8 mouse cellular contexts compared by ENCODE assay signal in the genomic region with DNA sequence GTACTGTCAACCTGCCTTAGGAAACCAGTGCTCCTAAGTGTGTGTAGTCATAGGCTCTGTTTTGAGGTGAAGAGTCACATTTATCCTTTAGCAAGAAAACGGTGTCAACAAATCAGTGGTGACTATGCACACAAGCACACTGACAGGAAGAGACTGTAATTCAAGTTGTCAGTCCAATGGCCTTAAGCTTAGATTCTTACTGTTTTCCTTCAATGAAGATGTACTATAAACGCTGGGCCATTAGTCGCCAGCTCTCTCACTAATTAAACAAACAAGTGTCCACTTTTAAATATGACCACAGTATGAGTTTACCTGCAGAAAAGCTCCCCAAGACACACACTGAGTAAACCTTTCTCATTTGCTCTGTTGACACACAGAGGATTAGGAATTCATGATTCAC. TPM values are rescaled to one million over a fixed set of nuclear protein-coding genes. Genes with fewer than 3 reads are reported as not detected.
A peak's percentile ranks its signal among the peaks of the same experiment; 100 is the strongest.
DNase-seq lines count a peak whose midpoint lies in the region; ATAC-seq and TF ChIP-seq lines count a peak whose summit lies in the region.

No protein-coding gene starts in this region.

- 40% methylated on average over 3 of the region's 3 CpGs for WGBS in neural tube, embryonic 11.5 days
- 36% methylated on average over 3 of the region's 3 CpGs for WGBS in liver, embryonic 11.5 days
- 3% methylated on average over 3 of the region's 3 CpGs for WGBS in stomach, postnatal 0 days

- no peaks in the 10 kb centered on the region for H3K36me3 ChIP-seq in neural tube, embryonic 11.5 days (ENCODE audit: control insufficient read depth, insufficient read depth, low read length)
- no peaks in the 10 kb centered on the region for H3K36me3 ChIP-seq in liver, embryonic 11.5 days (ENCODE audit: control insufficient read depth, insufficient read depth, low read length)
- no peaks in the 10 kb centered on the region for H3K36me3 ChIP-seq in stomach, postnatal 0 days (ENCODE audit: control insufficient read depth, insufficient read depth, low read length)

- H3K4me1 ChIP-seq in neural tube, embryonic 11.5 days (ENCODE audit: control insufficient read depth, insufficient read depth, low read length) = no peaks in the 10 kb centered on the region
- 0 out of 2 replicates have a peak, but pooled peaks cover 3% of the 10 kb centered on the region for H3K4me1 ChIP-seq in liver, embryonic 11.5 days (replicated peaks; ENCODE audit: control insufficient read depth, insufficient read depth, low read length)
- no peaks in the 10 kb centered on the region for H3K4me1 ChIP-seq in stomach, postnatal 0 days (replicated peaks; ENCODE audit: control insufficient read depth, insufficient read depth)

- peak; percentile 25 for DNase-seq in adrenal gland, adult 2 months
- no peak for DNase-seq in adrenal gland, adult 18-20 months (ENCODE audit: low spot score in 2 of 2)
- no peak for DNase-seq in neural tube, embryonic 11.5 days (ENCODE audit: low spot score)
- DNase-seq in neural tube, embryonic 10.5 days (ENCODE audit: extremely low spot score, low spot score) = no peak
- DNase-seq in liver, embryonic 11.5 days (ENCODE audit: low spot score) = no peak
- DNase-seq in stomach, postnatal 0 days (ENCODE audit: low spot score) = no peak
- no peak for DNase-seq in cerebellum, adult 11 months
- DNase-seq in spleen, adult 12 weeks (ENCODE audit: low spot score) = no peak

- peak overlapping the region; percentile 86 for H3K4me2 ChIP-seq in neural tube, embryonic 11.5 days (ENCODE audit: low read depth)
- peak overlapping the region; percentile 83 for H3K4me2 ChIP-seq in liver, embryonic 11.5 days
- H3K4me2 ChIP-seq in stomach, postnatal 0 days (replicated peaks; ENCODE audit: low read depth) = peak overlapping the region; percentile 79

- H3K27ac ChIP-seq in neural tube, embryonic 11.5 days (ENCODE audit: low read depth, low read length) = no peak overlapping the region
- no peak overlapping the region for H3K27ac ChIP-seq in liver, embryonic 11.5 days (ENCODE audit: low read depth, low read length)
- H3K27ac ChIP-seq in stomach, postnatal 0 days (replicated peaks) = peak overlapping the region; percentile 80

- no peaks in the 10 kb centered on the region for H3K9me3 ChIP-seq in neural tube, embryonic 11.5 days (ENCODE audit: control insufficient read depth, low read length)
- no peaks in the 10 kb centered on the region for H3K9me3 ChIP-seq in liver, embryonic 11.5 days (ENCODE audit: control insufficient read depth, low read length)
- no peaks in the 10 kb centered on the region for H3K9me3 ChIP-seq in stomach, postnatal 0 days (ENCODE audit: control insufficient read depth, low read length)

- no peak for ATAC-seq in neural tube, embryonic 11.5 days (ENCODE audit: insufficient read depth, low FRiP score, low TSS enrichment)
- no peak for ATAC-seq in liver, embryonic 11.5 days (replicated peaks; ENCODE audit: low FRiP score)
- peak; percentile 35; the same call in 1 of the 2 replicates for ATAC-seq in stomach, postnatal 0 days (ENCODE audit: low FRiP score, low TSS enrichment)

- no peaks in the 10 kb centered on the region for H3K27me3 ChIP-seq in neural tube, embryonic 11.5 days (ENCODE audit: control insufficient read depth, insufficient read depth, low read length)
- no peaks in the 10 kb centered on the region for H3K27me3 ChIP-seq in liver, embryonic 11.5 days (replicated peaks; ENCODE audit: control insufficient read depth, insufficient read depth, low read length)
- no peaks in the 10 kb centered on the region for H3K27me3 ChIP-seq in stomach, postnatal 0 days (ENCODE audit: control insufficient read depth, insufficient read depth, low read length)

- TF ChIP-seq CTCF in stomach, postnatal 0 days (IDR thresholded peaks at IDR 0.05; ENCODE audit: low read depth) = no peak

- H3K9ac ChIP-seq in neural tube, embryonic 11.5 days (ENCODE audit: low read length) = peak overlapping the region; percentile 55; the same call in 1 of the 2 replicates
- no peak overlapping the region; the same call in 1 of the 2 replicates for H3K9ac ChIP-seq in liver, embryonic 11.5 days (ENCODE audit: low read depth, low read length)
- H3K9ac ChIP-seq in stomach, postnatal 0 days (ENCODE audit: low read length) = peak overlapping the region; percentile 78

- no peak for TF ChIP-seq EP300 in stomach, postnatal 0 days (optimal IDR thresholded peaks at IDR 0.05)

- peak overlapping the region; percentile 55; the same call in 1 of the 2 replicates for H3K4me3 ChIP-seq in neural tube, embryonic 11.5 days (ENCODE audit: low read depth, low read length)
- peak overlapping the region; percentile 57 for H3K4me3 ChIP-seq in liver, embryonic 11.5 days (ENCODE audit: low read depth, low read length)
- peak overlapping the region; percentile 62 for H3K4me3 ChIP-seq in stomach, postnatal 0 days (ENCODE audit: low read depth, low read length)

RNA-seq across cellular contexts. Expression of gene Stard13, which starts 44.3 kb away (rescaled TPM):
- total RNA-seq in adrenal gland, adult 2 months (2021) = 10 to 100 TPM; 11.3 to 20.4 TPM
- polyA plus RNA-seq in adrenal gland, adult 2 months (2012; rRNA removed) = 4.7 and 5.0 TPM in 2 replicates
- total RNA-seq in adrenal gland, adult 18-20 months (2021) = 10 to 100 TPM in 1 of 2 experiments, 1 to 10 TPM in 1; 8.9 to 14.4 TPM
- 7.5 TPM in 2 replicates for polyA plus RNA-seq in neural tube, embryonic 11.5 days (2014; fragmentation: Nextera tagmentation; extraction: Ambion mirVana)
- 2.3 and 2.8 TPM in 2 replicates for polyA plus RNA-seq in liver, embryonic 11.5 days (2014; fragmentation: Nextera tagmentation; extraction: Ambion mirVana)
- 4.9 and 6.1 TPM in 2 replicates for polyA plus RNA-seq in stomach, postnatal 0 days (2015; fragmentation: Nextera tagmentation; extraction: Ambion mirVana)
